Mouse (Mus musculus) naive thymus-derived CD4-positive, alpha-beta T cell, adult 2 months (primary cell): ENCODE results near the gene St6galnac3.

Experiments used
- DNase-seq: peaks from one replicate; pipeline ENCODE4 v3.0.0-alpha.2; 2011; ENCODE audit warnings: low read depth

The St6galnac3 gene

DNA sequence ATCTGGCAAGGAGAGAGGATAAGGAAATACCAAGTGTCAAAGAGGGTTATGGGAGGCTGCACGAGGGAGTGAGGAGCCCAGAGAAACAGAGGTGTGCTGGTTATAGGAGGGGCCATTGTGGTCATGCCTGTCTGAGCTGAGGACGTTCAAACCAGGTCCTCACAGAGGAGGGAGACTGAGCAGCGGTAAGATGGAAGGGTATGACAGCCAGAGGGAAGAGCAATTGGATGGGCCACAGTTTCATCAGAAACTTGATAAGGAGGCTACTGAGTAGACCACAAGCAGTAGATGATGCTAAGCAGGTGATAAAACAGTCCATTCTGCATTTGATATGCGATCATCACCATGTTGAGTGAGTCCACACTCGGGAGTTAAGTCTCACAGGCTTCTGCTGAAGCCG, 212.4 kb downstream of the St6galnac3 start:
- no peak for DNase-seq

DNA sequence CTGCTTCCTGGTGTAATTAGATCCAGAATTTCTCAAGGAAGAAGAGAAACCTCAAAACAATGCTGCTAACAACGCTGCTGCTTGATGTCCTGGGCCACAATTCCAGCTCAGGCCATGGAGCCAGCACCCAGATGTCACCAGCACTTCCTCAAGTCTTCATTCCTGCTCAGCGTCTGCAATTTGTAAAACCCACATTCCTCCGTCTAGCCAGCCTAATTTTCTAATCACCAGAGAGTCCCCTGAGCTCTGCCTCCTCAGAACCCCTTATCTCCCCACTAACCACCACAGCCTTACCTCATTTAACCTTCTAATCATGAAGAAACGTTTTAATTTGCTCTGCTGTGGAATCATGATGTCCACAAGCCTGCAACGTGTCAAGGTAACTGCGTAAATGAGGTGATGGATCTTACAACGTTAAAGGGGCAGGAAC, 213.8 kb downstream of the St6galnac3 start:
- DNase-seq = no peak

DNA sequence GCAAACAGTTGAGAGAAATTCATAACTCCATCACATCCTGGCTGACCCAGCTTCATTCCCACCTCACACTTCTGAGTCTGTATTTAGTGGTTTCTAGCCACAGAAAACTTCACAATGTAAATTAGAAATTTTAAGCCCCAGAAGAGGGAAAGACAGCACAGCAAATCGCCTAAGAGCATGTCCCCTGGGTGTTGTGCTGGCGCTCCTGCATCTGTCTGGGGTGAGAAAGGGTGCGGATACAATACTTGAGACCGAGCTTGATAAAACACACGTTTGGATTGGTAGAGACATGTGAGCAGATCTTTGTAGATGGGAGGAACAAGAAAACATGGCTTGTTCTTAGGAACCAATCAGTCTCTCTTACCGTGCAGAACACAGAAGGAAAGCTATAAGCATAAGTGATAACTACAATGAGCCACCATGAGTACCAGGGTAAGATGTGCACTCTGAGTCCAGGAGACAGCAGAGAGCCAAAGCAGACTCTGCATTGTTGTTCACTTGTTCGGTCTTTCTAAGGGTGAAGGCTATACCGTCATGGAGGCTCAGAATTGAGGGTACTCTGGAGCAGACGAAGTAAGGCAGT, 214.8 kb downstream of the St6galnac3 start:
- DNase-seq = no peak

DNA sequence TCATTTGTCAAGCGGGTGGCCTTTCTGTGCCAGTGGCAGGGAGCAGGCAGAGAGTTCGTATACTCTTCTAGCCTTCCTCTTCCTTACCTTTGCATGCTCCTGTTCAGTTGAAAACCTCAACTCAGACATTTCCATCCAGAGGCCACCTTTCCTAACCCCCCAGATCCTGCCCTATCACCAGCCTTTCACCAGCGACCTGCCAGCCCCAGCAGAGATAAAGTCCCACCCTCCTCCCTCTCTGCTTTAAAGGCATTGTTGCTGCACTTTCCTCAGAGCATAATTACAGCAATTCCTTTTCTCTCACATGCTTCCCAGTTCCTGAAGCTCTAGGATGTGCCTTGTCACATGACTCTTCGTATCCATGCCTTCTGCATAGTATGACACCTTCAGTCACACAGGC, 215.3 kb downstream of the St6galnac3 start:
- no peak for DNase-seq

DNA sequence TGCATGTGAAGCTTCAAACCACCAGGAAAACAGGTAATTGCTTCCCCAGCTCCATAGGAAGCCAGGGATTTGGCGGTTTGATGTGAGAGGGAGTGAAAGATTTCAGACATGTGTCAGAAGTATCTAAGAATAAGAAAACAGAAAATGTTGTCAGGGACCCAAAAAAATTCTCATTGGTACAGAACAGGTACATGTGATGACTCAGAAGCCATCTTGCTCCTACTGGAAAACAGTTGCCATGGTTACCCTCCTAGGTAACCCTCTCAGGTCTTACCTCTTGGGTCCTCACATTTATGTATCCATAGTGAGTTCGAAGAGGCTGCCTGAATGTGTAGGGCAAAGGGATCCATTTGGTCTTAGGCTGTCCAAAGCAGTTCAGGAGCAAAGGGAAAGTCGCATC, 215.9 kb downstream of the St6galnac3 start:
- no peak for DNase-seq

DNA sequence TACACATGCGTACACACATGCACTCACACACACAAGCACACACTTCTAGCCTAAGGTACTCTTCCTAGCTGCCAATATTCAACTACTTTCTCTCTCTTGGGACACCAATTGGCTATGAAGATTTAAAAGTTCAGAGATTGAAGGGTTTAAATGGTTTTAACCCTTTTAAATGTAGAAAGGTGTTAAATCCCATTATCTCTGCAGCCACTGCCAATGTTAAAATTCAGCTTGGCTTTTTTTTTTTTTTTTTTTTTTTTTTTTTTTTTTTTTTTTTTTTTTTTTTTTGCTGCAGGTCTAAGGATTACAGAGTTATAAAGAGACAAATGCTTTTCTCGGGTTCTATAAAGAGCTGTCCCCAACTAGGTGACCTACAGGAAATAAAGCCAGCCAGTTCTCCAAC, 216.4 kb downstream of the St6galnac3 start:
- DNase-seq = no peak

DNA sequence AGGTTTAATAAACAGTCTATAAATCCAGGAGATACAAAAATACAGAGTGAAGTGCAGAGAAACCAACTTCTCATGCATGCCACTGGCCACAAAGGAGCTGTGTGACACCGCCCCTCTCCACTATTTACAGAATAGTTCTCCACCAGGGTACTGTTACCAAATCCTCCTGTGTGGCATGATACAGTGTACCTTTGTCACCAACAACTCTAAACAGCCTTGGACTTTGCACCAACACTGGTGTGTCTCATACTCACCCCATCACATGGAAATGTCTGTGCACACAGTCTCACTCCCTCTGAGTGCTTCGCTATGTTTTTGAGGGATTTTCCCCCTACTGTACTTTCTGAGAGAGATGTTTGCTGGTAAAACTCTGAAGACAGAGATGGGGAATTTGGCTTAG, 217.4 kb downstream of the St6galnac3 start:
- no peak for DNase-seq

DNA sequence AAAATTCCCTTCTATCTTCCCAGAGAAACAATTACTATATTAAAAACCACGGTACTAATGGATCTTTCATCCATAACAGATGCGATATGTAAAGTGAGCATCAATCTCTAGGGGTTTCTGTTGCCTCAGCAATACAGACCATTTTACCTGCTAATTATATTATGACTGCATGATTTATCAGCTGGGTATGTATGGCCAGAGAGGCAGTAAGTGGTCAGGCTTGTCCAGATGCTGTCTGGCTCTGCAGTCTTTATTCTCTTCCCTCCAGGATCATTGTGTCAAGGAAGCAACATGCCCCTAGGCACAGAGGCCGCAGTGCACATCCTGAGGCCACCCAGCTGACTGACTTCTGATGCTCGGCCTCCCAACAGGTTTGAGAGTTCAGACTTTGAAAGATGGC, 222.5 kb downstream of the St6galnac3 start:
- DNase-seq = no peak

DNA sequence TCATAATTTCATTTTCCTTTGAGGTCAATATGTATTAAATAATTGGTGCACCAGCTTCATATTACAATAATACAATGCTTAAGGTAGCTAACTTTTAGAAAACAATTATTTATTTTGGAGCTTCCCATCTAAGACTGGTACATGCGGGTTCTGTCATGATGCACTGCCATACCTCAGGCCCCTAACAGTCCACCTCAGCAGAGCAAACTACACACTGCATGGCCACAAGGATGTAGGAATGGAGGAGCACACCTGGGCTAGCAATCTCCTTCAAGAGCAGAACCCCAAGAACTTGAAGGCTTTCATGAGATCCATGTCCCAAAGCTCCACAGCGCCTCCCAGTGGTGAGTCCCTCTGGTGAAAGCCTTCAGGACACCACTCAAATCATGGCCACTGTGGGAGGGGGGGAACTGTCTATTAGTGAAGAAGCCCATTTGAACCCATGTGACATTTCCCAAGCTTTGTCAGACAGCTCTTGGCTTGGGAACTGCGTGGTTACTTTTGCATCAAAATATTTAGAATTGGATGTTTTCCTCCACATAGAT, 223.6 kb downstream of the St6galnac3 start:
- DNase-seq = peak; percentile 56

DNA sequence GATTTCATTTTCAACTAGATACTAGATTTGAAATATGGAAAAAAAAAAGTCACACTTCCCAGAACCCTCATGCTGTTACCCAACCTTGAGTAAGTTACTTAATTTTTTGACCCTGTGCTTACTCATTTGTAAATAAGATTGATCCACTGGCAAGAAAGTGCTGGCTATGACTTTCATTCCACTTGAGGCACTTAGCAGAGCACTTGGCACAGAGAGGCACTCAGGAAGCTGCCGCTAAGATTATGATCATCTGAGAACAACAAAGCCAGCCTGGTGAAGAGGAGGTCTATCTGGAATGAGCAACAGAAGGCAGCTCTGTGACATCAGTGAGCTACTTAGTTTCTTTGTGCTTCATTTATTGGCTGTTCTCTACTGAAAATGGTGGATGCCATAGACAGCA, 232.0 kb downstream of the St6galnac3 start:
- DNase-seq = no peak

DNA sequence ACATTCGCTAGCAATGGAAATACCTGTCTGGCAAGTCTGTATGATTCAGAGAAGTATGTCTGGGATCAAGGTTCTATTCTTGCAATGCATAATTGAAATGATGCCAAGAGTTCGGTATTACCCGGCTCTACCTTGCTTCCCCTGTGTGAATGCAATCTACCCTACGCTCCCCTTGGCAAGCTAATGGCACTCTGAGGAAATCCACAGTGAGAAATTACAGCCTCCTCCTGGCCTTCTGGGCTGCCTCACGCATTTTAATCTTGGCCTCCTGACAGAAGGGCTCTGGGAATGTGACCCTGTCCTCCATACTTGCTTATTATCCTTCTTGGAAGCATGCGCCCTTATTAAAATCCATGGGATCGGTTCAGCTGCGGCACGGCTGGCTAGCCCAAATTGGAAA, 235.3 kb downstream of the St6galnac3 start:
- DNase-seq = no peak

DNA sequence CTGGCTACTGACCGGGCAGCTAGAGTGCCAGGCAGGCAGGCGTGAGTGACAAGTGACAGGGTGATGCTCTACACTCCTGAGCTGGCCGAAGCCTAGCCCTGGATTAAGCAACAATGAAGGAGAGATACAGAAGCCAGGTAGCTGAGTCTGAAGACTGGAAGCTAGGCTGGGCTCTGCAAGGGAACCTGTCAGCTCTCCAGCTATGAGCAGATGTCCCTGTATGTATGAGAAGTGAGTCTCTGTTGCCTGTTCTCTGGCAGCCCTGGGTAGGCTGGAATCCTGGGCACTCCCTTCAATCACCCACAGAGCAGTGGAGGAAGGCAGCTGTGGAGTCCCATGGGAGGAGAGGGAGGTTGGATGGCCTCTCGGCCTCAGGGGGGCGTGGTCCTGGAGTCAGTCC, 236.0 kb downstream of the St6galnac3 start:
- DNase-seq = no peak

DNA sequence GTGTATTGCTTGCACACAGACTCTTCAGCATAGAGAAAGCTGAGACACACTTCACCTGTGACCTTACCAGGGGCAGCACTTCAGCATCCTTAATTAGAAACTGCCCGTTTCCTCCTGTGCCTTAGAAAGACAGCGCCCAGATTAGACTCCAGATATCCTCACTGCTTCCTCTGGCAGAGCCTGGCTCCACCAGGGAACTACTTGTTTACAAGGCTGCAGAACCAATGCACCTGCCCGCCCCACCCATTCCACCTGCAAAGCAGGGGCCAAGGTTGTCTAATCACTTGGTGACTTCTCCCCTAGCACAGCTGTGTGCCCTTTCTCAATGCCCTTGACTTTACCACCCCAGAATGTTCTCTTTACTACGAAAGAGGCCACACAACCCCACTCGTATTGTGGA, 239.8 kb downstream of the St6galnac3 start:
- no peak for DNase-seq

DNA sequence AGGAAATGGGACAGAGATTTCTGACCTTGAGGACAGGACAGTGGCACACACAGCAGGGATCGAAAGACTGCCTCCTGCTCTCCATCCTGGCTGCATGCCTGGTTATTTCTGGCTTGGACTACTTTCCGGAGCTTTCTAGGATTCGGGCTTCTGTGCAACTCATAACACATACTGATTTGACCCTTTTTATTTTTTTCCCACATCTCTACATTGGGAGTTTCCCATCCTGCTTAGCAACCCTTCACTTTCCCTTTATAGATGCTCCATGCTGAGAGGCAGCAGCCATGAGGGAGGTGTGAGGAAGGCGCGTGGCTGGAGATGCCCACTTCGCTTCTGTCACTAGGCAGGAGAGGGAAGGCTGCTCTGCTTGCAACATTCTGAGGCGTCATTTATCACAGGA, 240.3 kb downstream of the St6galnac3 start:
- DNase-seq = no peak

DNA sequence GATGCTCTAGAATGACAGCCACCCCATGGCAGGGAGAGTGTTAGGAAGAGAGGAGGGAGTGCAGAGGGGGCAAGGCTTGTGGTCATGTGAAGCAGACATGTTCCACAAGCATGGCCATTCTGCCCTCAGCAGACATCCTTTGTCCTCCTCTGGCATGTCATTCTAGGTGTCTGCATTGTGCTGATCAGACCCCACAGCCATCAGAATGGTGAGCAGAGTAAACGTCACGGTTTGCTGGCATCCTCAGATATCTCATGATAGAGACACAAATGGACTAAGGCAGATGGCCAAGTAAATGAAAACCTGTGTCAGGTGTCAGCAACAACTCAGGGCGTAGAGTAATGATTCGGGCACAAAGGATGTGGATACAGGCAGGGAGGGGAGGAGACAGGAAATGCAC, 241.3 kb downstream of the St6galnac3 start:
- DNase-seq = no peak

DNA sequence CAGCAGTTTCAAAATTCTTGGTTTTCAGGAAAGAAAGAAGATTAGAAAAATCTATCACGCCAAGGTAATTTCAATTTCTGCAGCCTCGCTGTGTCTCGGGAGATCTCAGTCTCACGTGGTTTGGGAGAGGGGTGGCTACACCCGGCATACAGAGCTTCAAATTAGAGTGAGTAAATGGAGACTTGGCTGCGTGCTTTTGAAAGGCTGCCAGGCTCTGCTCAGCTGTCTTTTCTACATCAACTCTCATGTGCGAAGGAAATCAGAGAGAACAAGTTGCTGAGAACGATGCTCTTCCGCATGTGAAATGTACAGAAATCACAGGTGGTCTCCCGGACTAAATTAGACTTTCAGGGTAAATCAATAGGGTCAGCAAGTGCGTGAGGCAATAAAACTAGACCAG, 242.9 kb downstream of the St6galnac3 start:
- DNase-seq = no peak

DNA sequence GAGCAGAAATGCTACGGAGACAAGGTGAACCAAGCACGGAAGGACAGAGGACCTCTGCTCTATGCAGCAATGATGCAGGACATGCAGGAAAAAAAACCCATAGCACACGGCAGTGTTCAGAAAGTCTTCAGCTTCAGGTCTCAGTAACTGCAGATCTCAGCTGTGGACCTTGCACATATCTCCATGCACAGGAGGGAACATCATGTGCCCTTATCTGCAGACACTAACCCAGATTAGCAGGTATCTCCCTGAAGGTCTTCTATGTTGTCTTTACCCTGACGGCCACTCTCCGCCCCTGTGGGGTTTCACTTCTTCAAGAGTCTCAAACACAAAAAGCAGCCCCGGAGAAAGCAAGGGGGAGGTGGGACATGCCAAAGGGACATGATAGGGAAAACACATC, 244.0 kb downstream of the St6galnac3 start:
- no peak for DNase-seq

DNA sequence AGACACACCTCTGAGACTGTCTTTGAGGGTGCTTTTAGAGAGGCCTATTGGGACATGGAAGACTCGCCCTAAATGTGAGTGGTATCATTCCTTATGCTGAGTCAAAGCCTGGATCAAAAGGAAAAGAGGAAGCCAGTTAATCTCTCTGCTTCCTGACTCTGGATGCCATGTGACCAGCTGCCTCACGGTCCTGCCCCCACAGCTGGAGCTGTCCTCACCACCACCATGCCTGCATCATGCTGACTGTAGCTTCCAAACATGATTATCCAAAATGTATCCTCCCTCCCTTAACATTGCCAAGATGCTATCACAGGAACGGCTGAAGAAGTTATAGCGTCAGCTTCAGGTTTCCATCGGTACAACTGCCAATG, 244.4 kb downstream of the St6galnac3 start:
- DNase-seq = no peak

DNA sequence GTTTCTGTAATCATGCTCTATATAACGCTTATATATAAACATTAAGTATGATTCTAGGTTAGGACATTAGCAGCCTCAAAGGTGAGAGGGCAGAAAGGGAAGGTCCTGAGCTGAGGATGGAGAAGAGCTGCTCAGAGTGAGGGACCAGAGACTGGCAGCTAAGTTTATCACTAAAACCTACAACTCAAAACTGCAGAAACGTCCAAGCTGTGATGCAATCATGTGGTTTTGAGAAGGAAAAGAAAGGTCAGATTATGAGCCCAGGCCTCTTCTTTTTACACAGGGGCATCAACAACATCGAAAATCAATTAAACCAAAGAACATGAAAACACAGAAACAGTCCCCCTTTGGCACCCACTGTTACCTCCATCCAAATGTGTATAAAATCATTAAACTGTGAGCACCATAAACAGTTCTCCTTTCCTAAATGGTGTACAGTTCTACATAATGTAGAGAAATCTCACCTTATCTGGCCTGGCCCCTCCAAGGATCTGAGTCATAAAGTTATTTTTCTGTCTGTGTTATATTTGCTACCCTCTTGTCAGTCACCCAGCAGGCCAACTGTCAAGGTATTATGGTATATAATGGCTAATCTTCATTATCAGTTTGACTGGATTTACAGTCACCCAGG, 244.9 kb downstream of the St6galnac3 start:
- no peak for DNase-seq

DNA sequence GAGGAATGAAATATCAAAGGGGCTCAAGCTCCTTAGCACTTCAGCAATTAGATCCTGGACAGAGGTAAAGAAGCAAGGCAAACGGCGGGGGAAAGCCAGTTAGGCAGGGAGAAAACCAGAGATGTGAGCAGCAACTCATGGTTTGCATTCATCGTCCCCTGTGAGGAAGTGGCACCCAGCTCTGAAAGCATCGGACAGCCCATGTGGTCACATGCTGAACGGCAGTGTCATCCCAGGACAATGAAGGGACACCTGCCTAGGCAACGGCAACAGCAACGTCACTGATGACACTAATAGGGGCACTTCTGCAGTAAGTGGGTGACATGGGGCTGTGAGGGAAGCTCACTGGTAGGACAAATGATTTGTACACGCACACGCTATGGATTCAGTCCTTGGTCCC, 249.1 kb downstream of the St6galnac3 start:
- no peak for DNase-seq

DNA sequence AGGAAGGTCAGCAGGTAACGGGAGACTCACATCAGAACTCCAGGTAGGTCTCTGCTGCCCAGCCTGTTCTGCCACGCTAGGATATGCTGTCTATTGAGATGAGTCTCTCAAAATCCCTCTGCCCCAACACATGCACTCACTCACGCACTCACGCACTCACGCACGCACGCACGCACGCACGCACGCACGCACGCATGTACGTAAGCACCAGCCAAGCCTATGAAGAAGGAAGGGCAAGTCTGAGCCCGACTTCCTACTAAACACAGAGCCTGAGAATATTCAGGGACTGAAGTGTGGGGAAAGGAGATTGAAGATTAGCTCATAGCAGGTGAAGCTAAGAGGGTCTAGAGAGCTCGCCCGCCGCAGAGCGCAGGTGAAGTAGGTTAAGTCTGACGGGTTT, 249.5 kb downstream of the St6galnac3 start:
- DNase-seq = no peak

DNA sequence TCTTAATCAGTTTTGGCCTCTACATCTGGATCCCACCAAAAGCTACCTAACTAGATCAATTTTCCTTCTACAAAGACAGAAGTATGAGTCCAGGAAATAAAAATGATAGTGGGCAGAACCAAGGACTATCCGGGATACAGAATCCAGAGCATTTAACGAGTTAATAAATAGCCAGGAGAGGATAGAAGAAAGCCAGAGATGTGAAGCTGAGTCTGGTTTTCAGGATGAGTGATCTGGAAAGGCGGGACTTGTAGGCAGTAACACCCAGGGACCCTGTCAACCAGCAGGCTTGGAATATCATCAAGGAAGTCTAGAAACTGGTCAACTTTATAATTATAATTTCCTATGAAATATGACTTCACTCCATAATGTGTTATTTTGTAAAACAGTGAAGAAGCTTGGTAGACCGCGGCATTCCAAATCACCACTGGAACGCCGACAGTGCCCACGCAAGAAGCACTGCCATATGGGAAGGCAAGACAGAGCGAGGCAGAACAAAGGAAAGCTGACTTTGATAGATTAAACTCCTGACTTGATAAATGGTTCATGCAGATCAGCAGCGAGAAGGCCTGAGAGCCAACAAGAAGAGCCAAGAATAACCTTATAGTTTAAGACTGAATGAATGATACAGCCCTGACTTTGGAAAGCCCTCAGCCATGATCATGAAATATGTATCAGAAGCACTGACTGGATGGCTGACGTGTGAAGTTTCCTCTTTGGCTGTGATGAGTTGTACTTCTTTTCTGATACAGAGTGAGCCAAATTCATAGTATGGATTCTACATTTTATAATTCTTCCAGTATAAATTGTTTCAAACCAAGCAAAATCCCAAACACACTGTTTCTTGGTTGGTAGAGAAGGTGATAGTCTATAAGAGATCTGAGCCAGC, 252.1 kb downstream of the St6galnac3 start:
- no peak for DNase-seq

DNA sequence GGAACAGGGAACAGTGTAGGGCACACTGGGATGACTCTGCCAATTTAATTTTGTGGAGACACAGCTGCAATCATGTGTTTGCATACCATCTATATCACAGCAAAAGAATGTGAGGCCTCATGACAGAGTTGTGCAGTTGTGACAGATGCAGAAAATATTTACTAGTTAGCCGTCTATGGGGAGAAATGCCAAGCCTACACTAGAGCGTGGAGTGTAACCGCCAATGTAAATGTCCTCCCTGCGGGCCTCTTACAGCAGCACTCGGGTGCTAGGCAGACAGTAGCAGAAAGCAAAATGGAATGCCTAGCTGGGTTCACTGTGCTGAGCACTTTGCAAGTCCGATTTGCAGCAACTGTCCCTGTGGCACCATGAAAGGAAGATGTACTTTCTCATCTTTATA, 261.1 kb downstream of the St6galnac3 start:
- DNase-seq = no peak
